Mouse (Mus musculus): ENCODE results near the gene Adh6b.
"Not testable (repeated sequence)": the region's sequence is repeated elsewhere in the genome, so short reads cannot be mapped to it uniquely, and the experiment has no call there.

Adh6b gene

GRCm38 (mm10) chr3:138334320-138334719, 7.3 kb upstream of the Adh6b start:
- H3K36me3 ChIP-seq (ENCODE audit: control insufficient read depth, insufficient read depth, low read length, poor library complexity, severe bottlenecking): no peaks in the 10 kb centered on the region
- H3K27me3 ChIP-seq (ENCODE audit: control insufficient read depth, insufficient read depth, low read length, poor library complexity, severe bottlenecking): no peaks in the 10 kb centered on the region
- no peak for DNase-seq (ENCODE audit: low read depth, low spot score)

GRCm38 (mm10) chr3:138335566-138335965, 6.0 kb upstream of the Adh6b start:
- DNase-seq (ENCODE audit: low read depth, low spot score): no peak
- Histone ChIP-seq H3K27me3 (ENCODE audit: control insufficient read depth, insufficient read depth, low read length, poor library complexity, severe bottlenecking) (no peaks in the 10 kb centered on the region), H3K36me3 (ENCODE audit: control insufficient read depth, insufficient read depth, low read length, poor library complexity, severe bottlenecking) (no peaks in the 10 kb centered on the region)

- H3K36me3 ChIP-seq (ENCODE audit: control insufficient read depth, insufficient read depth, low read length, poor library complexity, severe bottlenecking): no peaks in the 10 kb centered on the region
- H3K27me3 ChIP-seq (ENCODE audit: control insufficient read depth, insufficient read depth, low read length, poor library complexity, severe bottlenecking): no peaks in the 10 kb centered on the region
- no peak for DNase-seq (ENCODE audit: low read depth, low spot score)
Observed at GRCm38 (mm10) chr3:138336104-138336754, 5.3 kb upstream of the Adh6b start.

- Histone ChIP-seq H3K36me3 (ENCODE audit: control insufficient read depth, insufficient read depth, low read length, poor library complexity, severe bottlenecking) (no peaks in the 10 kb centered on the region), H3K27me3 (ENCODE audit: control insufficient read depth, insufficient read depth, low read length, poor library complexity, severe bottlenecking) (no peaks in the 10 kb centered on the region)
- DNase-seq (ENCODE audit: low read depth, low spot score): no peak
Observed at GRCm38 (mm10) chr3:138347041-138347440, 5.5 kb downstream of the Adh6b start.

GRCm38 (mm10) chr3:138352012-138352809, 10.6 kb downstream of the Adh6b start:
- Histone ChIP-seq H3K36me3 (ENCODE audit: control insufficient read depth, insufficient read depth, low read length, poor library complexity, severe bottlenecking) (no peaks in the 10 kb centered on the region), H3K27me3 (ENCODE audit: control insufficient read depth, insufficient read depth, low read length, poor library complexity, severe bottlenecking) (no peaks in the 10 kb centered on the region)
- no peak for DNase-seq (ENCODE audit: low read depth, low spot score)

GRCm38 (mm10) chr3:138358856-138359255, 17.3 kb downstream of the Adh6b start:
- no peak for DNase-seq (ENCODE audit: low read depth, low spot score)
- H3K36me3 ChIP-seq (ENCODE audit: control insufficient read depth, insufficient read depth, low read length, poor library complexity, severe bottlenecking): no peaks in the 10 kb centered on the region
- no peaks in the 10 kb centered on the region for H3K27me3 ChIP-seq (ENCODE audit: control insufficient read depth, insufficient read depth, low read length, poor library complexity, severe bottlenecking)

GRCm38 (mm10) chr3:138360721-138361120, 19.1 kb downstream of the Adh6b start:
- no peaks in the 10 kb centered on the region for H3K36me3 ChIP-seq (ENCODE audit: control insufficient read depth, insufficient read depth, low read length, poor library complexity, severe bottlenecking)
- H3K27me3 ChIP-seq (ENCODE audit: control insufficient read depth, insufficient read depth, low read length, poor library complexity, severe bottlenecking): no peaks in the 10 kb centered on the region
- DNase-seq (ENCODE audit: low read depth, low spot score): no peak

- no peaks in the 10 kb centered on the region for H3K36me3 ChIP-seq (ENCODE audit: control insufficient read depth, insufficient read depth, low read length, poor library complexity, severe bottlenecking)
- no peaks in the 10 kb centered on the region for H3K27me3 ChIP-seq (ENCODE audit: control insufficient read depth, insufficient read depth, low read length, poor library complexity, severe bottlenecking)
- no peak for DNase-seq (ENCODE audit: low read depth, low spot score)
Observed at GRCm38 (mm10) chr3:138362920-138363319, 21.3 kb downstream of the Adh6b start.

GRCm38 (mm10) chr3:138366181-138366580, 24.6 kb downstream of the Adh6b start:
- H3K27me3 ChIP-seq (ENCODE audit: control insufficient read depth, insufficient read depth, low read length, poor library complexity, severe bottlenecking): no peaks in the 10 kb centered on the region

GRCm38 (mm10) chr3:138369546-138369945, 28.0 kb downstream of the Adh6b start:
- no peak for DNase-seq (ENCODE audit: low read depth, low spot score)
- Histone ChIP-seq H3K27me3 (ENCODE audit: control insufficient read depth, insufficient read depth, low read length, poor library complexity, severe bottlenecking) (no peaks in the 10 kb centered on the region), H3K36me3 (ENCODE audit: control insufficient read depth, insufficient read depth, low read length, poor library complexity, severe bottlenecking) (no peaks in the 10 kb centered on the region)

More at GRCm38 (mm10) chr3:138366181-138366580, 24.6 kb downstream of the Adh6b start:
- H3K36me3 ChIP-seq (ENCODE audit: control insufficient read depth, insufficient read depth, low read length, poor library complexity, severe bottlenecking): no peaks in the 10 kb centered on the region
- no peak for DNase-seq (ENCODE audit: low read depth, low spot score)

GRCm38 (mm10) chr3:138370289-138370688, 28.7 kb downstream of the Adh6b start:
- not testable (repeated sequence) for H3K36me3 ChIP-seq (ENCODE audit: control insufficient read depth, insufficient read depth, low read length, poor library complexity, severe bottlenecking); H3K27me3 ChIP-seq (ENCODE audit: control insufficient read depth, insufficient read depth, low read length, poor library complexity, severe bottlenecking); DNase-seq (ENCODE audit: low read depth, low spot score)

- DNase-seq (ENCODE audit: low read depth, low spot score): no peak
- Histone ChIP-seq H3K27me3 (ENCODE audit: control insufficient read depth, insufficient read depth, low read length, poor library complexity, severe bottlenecking) (no peaks in the 10 kb centered on the region), H3K36me3 (ENCODE audit: control insufficient read depth, insufficient read depth, low read length, poor library complexity, severe bottlenecking) (no peaks in the 10 kb centered on the region)
Observed at GRCm38 (mm10) chr3:138373920-138374319, 32.3 kb downstream of the Adh6b start.

GRCm38 (mm10) chr3:138375148-138375547, 33.6 kb downstream of the Adh6b start:
- H3K36me3 ChIP-seq (ENCODE audit: control insufficient read depth, insufficient read depth, low read length, poor library complexity, severe bottlenecking): no peaks in the 10 kb centered on the region
- DNase-seq (ENCODE audit: low read depth, low spot score): no peak

GRCm38 (mm10) chr3:138381133-138381532, 39.6 kb downstream of the Adh6b start:
- no peak for DNase-seq (ENCODE audit: low read depth, low spot score)
- Histone ChIP-seq H3K36me3 (ENCODE audit: control insufficient read depth, insufficient read depth, low read length, poor library complexity, severe bottlenecking) (no peaks in the 10 kb centered on the region), H3K27me3 (ENCODE audit: control insufficient read depth, insufficient read depth, low read length, poor library complexity, severe bottlenecking) (no peaks in the 10 kb centered on the region; the same call in 1 of the 2 replicates)

More at GRCm38 (mm10) chr3:138375148-138375547, 33.6 kb downstream of the Adh6b start:
- H3K27me3 ChIP-seq (ENCODE audit: control insufficient read depth, insufficient read depth, low read length, poor library complexity, severe bottlenecking): no peaks in the 10 kb centered on the region

- Histone ChIP-seq H3K27me3 (ENCODE audit: control insufficient read depth, insufficient read depth, low read length, poor library complexity, severe bottlenecking) (no peaks in the 10 kb centered on the region; the same call in 1 of the 2 replicates), H3K36me3 (ENCODE audit: control insufficient read depth, insufficient read depth, low read length, poor library complexity, severe bottlenecking) (no peaks in the 10 kb centered on the region)
- DNase-seq (ENCODE audit: low read depth, low spot score): no peak
Observed at GRCm38 (mm10) chr3:138387155-138387554, 45.6 kb downstream of the Adh6b start.
